Mouse (Mus musculus): ENCODE measurements around the gene Samd4. TPM values are rescaled to one million over a fixed set of nuclear protein-coding genes. Genes with fewer than 3 reads are reported as not detected.

The Samd4 gene
- polyA plus RNA-seq, 1 experiment from 2014 or later: 11.1 TPM

- 68% methylated on average over 7 of the region's 7 CpGs for WGBS
- DNase-seq (ENCODE audit: low spot score): no peak
- Histone ChIP-seq H3K27me3 (ENCODE audit: insufficient read depth, poor library complexity, severe bottlenecking) (no peaks in the 10 kb centered on the region), H3K4me3 (no peak overlapping the region), H3K27ac (no peak overlapping the region), H3K9me3 (no peaks in the 10 kb centered on the region), H3K36me3 (no peaks in the 10 kb centered on the region), H3K4me1 (peaks cover 8% of the 10 kb centered on the region)
Observed at GRCm38 (mm10) chr14:47117522-47117921, 234.9 kb downstream of the Samd4 start.

GRCm38 (mm10) chr14:47127987-47128386 lies 245.3 kb downstream of the Samd4 start:
- Histone ChIP-seq H3K27ac (no peak overlapping the region), H3K9me3 (no peaks in the 10 kb centered on the region), H3K36me3 (no peaks in the 10 kb centered on the region), H3K4me1 (0 out of 2 replicates have a peak, but pooled peaks cover 5% of the 10 kb centered on the region), H3K27me3 (ENCODE audit: insufficient read depth, poor library complexity, severe bottlenecking) (peaks cover 5% of the 10 kb centered on the region; the same call in 1 of the 2 replicates), H3K4me3 (no peak overlapping the region)
- DNase-seq (ENCODE audit: low spot score): no peak
- WGBS: 87% methylated on average over 5 of the region's 5 CpGs

GRCm38 (mm10) chr14:47133948-47134347 lies 251.3 kb downstream of the Samd4 start:
- peaks cover 11% of the 10 kb centered on the region for H3K4me1 ChIP-seq

GRCm38 (mm10) chr14:47136637-47137036 lies 254.0 kb downstream of the Samd4 start:
- H3K36me3 ChIP-seq: no peaks in the 10 kb centered on the region
- H3K4me1 ChIP-seq: peaks cover 9% of the 10 kb centered on the region
- H3K27ac ChIP-seq: no peak overlapping the region
- H3K27me3 ChIP-seq (ENCODE audit: insufficient read depth, poor library complexity, severe bottlenecking): no peaks in the 10 kb centered on the region
- no peaks in the 10 kb centered on the region for H3K9me3 ChIP-seq
- no peak overlapping the region for H3K4me3 ChIP-seq
- 70% methylated on average over 5 of the region's 5 CpGs for WGBS
- DNase-seq (ENCODE audit: low spot score): no peak

More at GRCm38 (mm10) chr14:47133948-47134347, 251.3 kb downstream of the Samd4 start:
- Histone ChIP-seq H3K36me3 (no peaks in the 10 kb centered on the region), H3K9me3 (no peaks in the 10 kb centered on the region), H3K27me3 (ENCODE audit: insufficient read depth, poor library complexity, severe bottlenecking) (no peaks in the 10 kb centered on the region), H3K27ac (no peak overlapping the region), H3K4me3 (no peak overlapping the region)
- no peak for DNase-seq (ENCODE audit: low spot score)
- WGBS: 70% methylated on average over 10 of the region's 10 CpGs

- no peak overlapping the region for H3K4me3 ChIP-seq
- H3K27ac ChIP-seq: no peak overlapping the region
- 75% methylated on average over 3 of the region's 3 CpGs for WGBS
- DNase-seq (ENCODE audit: low spot score): no peak
- H3K4me1 ChIP-seq: peaks cover 9% of the 10 kb centered on the region
- H3K9me3 ChIP-seq: no peaks in the 10 kb centered on the region
- no peaks in the 10 kb centered on the region for H3K27me3 ChIP-seq (ENCODE audit: insufficient read depth, poor library complexity, severe bottlenecking)
- no peaks in the 10 kb centered on the region for H3K36me3 ChIP-seq
Observed at GRCm38 (mm10) chr14:47138853-47139252, 256.2 kb downstream of the Samd4 start.

GRCm38 (mm10) chr14:47144326-47144725 lies 261.7 kb downstream of the Samd4 start:
- no peaks in the 10 kb centered on the region for H3K36me3 ChIP-seq
- peak; percentile 70 for DNase-seq (ENCODE audit: low spot score)
- no peak overlapping the region for H3K27ac ChIP-seq
- 0 out of 2 replicates have a peak, but pooled peaks cover 4% of the 10 kb centered on the region for H3K9me3 ChIP-seq
- peaks cover 6% of the 10 kb centered on the region; the same call in 1 of the 2 replicates for H3K27me3 ChIP-seq (ENCODE audit: insufficient read depth, poor library complexity, severe bottlenecking)
- no peaks in the 10 kb centered on the region for H3K4me1 ChIP-seq
- WGBS: 63% methylated on average over 5 of the region's 5 CpGs
- H3K4me3 ChIP-seq: no peak overlapping the region

GRCm38 (mm10) chr14:47151306-47151705 lies 268.7 kb downstream of the Samd4 start:
- no peak overlapping the region for H3K4me3 ChIP-seq
- no peaks in the 10 kb centered on the region for H3K36me3 ChIP-seq
- peaks cover 18% of the 10 kb centered on the region for H3K27me3 ChIP-seq (ENCODE audit: insufficient read depth, poor library complexity, severe bottlenecking)
- DNase-seq (ENCODE audit: low spot score): no peak
- WGBS: 86% methylated on average over 6 of the region's 6 CpGs
- H3K9me3 ChIP-seq: no peaks in the 10 kb centered on the region
- H3K27ac ChIP-seq: no peak overlapping the region
- H3K4me1 ChIP-seq: peaks cover 13% of the 10 kb centered on the region

- H3K27ac ChIP-seq: peak overlapping the region; percentile 65; the same call in 1 of the 2 replicates
- H3K9me3 ChIP-seq: no peaks in the 10 kb centered on the region
- peaks cover 3% of the 10 kb centered on the region; the same call in 1 of the 2 replicates for H3K36me3 ChIP-seq
- DNase-seq (ENCODE audit: low spot score): no peak
- H3K4me3 ChIP-seq: no peak overlapping the region
- WGBS: 36% methylated on average over 3 of the region's 3 CpGs
- peaks cover 15% of the 10 kb centered on the region for H3K27me3 ChIP-seq (ENCODE audit: insufficient read depth, poor library complexity, severe bottlenecking)
- H3K4me1 ChIP-seq: peaks cover 13% of the 10 kb centered on the region
Observed at GRCm38 (mm10) chr14:47154303-47154702, 271.6 kb downstream of the Samd4 start.

Small RNA genes within 50 kb of the gene (microRNA-seq; reads per million reads assigned to microRNA genes)
- gene Mir378c: 30.3 reads per million, percentile 38 among the genes with 10 or more reads in this experiment

Other genes with a start within 250 kb of the Samd4 start
- 46.8 and 52.6 TPM in 2 replicates for gene Cdkn3, start 122.3 kb upstream of the Samd4 start, polyA plus RNA-seq (2016; fragmentation: Nextera tagmentation; extraction: Ambion mirVana)
- 197 and 200 TPM in 2 replicates for gene Cnih1, start 94.4 kb upstream of the Samd4 start, polyA plus RNA-seq (2016; fragmentation: Nextera tagmentation; extraction: Ambion mirVana)
- gene Gmfb, start 60.6 kb upstream of the Samd4 start, polyA plus RNA-seq (2016; fragmentation: Nextera tagmentation; extraction: Ambion mirVana): 73.6 and 75.6 TPM in 2 replicates
- 30.1 and 33.8 TPM in 2 replicates for gene Cgrrf1, start 50.7 kb upstream of the Samd4 start, polyA plus RNA-seq (2016; fragmentation: Nextera tagmentation; extraction: Ambion mirVana)